ENCODE assay signal across 23 mouse cellular contexts in genomic region chr13:14667107-14667506, GRCm38 (mm10).
"Had no signal": no experiment of that assay in that cellular context is flagged by ENCODE, and none has a peak within 500 bp of the region (broad histone marks: within the 10 kb centered on the region; RNA-seq: fewer than 3 reads in every experiment).

No protein-coding gene starts in this region.

- ATAC-seq: forebrain, embryonic 16.5 days; hindbrain, postnatal 0 days; intestine, embryonic 16.5 days had no signal

- H3K27ac ChIP-seq: heart, adult 2 months; heart, embryonic 13.5 days; heart, embryonic 15.5 days; hindbrain, embryonic 13.5 days; hindbrain, embryonic 15.5 days; hindbrain, postnatal 0 days; limb, embryonic 12.5 days; liver, embryonic 13.5 days; liver, embryonic 15.5 days had no signal

- H3K9me3 ChIP-seq: heart, embryonic 13.5 days; heart, embryonic 15.5 days; hindbrain, embryonic 13.5 days; hindbrain, embryonic 15.5 days; limb, embryonic 12.5 days; liver, embryonic 13.5 days; liver, embryonic 15.5 days had no signal

- H3K4me2 ChIP-seq: heart, embryonic 11.5 days; heart, embryonic 13.5 days; heart, embryonic 15.5 days; hindbrain, embryonic 13.5 days; hindbrain, embryonic 15.5 days; limb, embryonic 12.5 days; liver, embryonic 13.5 days; liver, embryonic 15.5 days had no signal

- H3K36me3 ChIP-seq: heart, embryonic 13.5 days; heart, embryonic 15.5 days; hindbrain, embryonic 13.5 days; hindbrain, embryonic 15.5 days; limb, embryonic 12.5 days; liver, embryonic 13.5 days; liver, embryonic 15.5 days had no signal

- H3K4me1 ChIP-seq: heart, embryonic 13.5 days; heart, embryonic 15.5 days; hindbrain, embryonic 13.5 days; hindbrain, embryonic 15.5 days; limb, embryonic 12.5 days; liver, embryonic 13.5 days; liver, embryonic 15.5 days had no signal

- H3K4me3 ChIP-seq: heart, adult 2 months; heart, embryonic 13.5 days; heart, embryonic 15.5 days; hindbrain, embryonic 13.5 days; hindbrain, embryonic 15.5 days; limb, embryonic 12.5 days; liver, embryonic 13.5 days; liver, embryonic 15.5 days had no signal

- DNase-seq: gastrocnemius, postnatal 14 days; gastrocnemius, postnatal 36 days; heart, adult 11 months; heart, adult 2 months; heart, postnatal 14 days; heart, postnatal 36 days; kidney, adult 11 months; kidney, postnatal 25 days; layer of hippocampus, adult 9-11 months; layer of hippocampus, postnatal 36 days; left cerebral cortex, postnatal 4 days; liver, embryonic 13.5 days; lung, adult 18-20 months had no signal

- H3K9ac ChIP-seq: heart, embryonic 13.5 days; heart, embryonic 15.5 days; hindbrain, embryonic 13.5 days; hindbrain, embryonic 15.5 days; limb, embryonic 12.5 days; liver, embryonic 13.5 days; liver, embryonic 15.5 days had no signal

- H3K27me3 ChIP-seq: heart, embryonic 13.5 days; heart, embryonic 15.5 days; hindbrain, embryonic 13.5 days; hindbrain, embryonic 15.5 days; limb, embryonic 12.5 days; liver, embryonic 13.5 days; liver, embryonic 15.5 days had no signal
